Mouse (Mus musculus) pancreas, adult 10 weeks (tissue): ENCODE data around the gene Ncs1. TPM values are rescaled to one million over a fixed set of nuclear protein-coding genes. Genes with fewer than 3 reads are reported as not detected.

Source experiments
- polyA plus RNA-seq: library from polyadenylated mRNA; stranded (reverse); fragments of 350-450 nt; fragmentation: Illumina TruSeq; extraction: RNeasy Lipid Tissue Mini Kit (QIAGEN cat#74804); gene quantifications from one replicate; pipeline ENCODE4 v1.2.3, GENCODE M21; 2015; ENCODE audit warnings: low read depth, low replicate concordance; ENCODE audit not compliant: insufficient read depth

Ncs1 gene
- 1.9 TPM for polyA plus RNA-seq

DNA sequence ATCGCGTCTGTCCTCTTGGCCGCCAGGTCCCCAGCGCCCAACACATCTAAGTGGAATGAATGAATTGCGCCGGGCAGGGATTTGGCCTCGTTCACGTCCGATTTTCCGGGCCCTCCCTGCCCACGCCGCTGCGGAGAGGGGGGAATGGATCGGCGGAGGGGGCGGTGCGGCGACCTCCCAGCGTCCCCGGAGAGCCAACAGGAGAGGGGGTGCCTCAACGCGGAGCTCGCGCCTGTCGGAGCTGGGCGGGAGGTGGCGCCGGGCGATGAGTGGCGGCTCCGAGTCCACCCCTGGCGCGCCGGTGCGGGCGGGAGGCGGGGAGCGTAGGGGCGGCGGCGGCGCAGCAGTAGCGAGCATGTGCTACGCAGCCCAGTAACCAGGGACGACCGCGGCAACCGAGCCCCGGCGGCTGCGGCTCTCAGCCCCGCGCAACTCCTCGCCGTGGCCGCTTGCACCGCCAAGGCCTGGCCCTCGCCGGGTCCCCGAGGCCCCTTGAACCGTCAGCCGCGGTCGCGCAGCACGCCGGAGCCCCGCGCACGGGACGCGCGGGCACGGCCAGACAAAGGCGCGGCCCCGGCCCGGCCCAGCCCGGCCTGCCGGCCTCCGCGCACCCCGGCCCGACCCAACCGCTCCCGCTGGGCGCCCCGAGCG, at the start of gene Ncs1:
Gene Ncs1 (plus strand): TSS at position 333 of the 651 bp plus-strand sequence.

DNA sequence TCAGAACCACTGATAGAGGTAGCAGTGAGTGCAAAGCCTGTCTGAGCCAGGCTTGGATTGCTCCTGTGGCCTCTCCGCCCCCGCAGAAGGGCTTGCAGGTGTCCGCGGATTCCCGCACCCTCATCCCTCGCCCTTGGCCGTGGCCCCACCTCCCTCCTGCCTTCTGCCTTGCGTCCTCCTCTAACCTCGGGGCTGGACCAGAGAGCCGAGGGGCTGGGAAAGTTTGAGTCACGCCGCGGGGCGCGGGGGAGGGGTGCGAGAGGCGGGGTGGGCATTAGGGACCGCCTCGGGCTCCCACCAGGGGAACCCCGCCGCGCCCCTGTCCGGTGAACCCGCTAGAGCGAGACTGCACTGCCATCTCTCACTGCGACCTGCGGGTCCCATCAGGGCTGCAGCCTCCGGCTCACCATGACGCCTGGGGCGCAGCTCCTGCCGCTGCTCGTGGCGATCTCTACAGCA, 68.4 kb downstream of the Ncs1 start, which contains the start of gene Hmcn2:
Gene Hmcn2 (plus strand): TSS at position 409 of the 459 bp plus-strand sequence.

Other genes starting within 250 kb of the Ncs1 start
- gene Fnbp1, start 103.8 kb upstream of the Ncs1 start, polyA plus RNA-seq = 5.0 TPM
- 4.3 TPM for gene Gpr107, start 93.5 kb upstream of the Ncs1 start, polyA plus RNA-seq
- 5.2 TPM for gene Hmcn2, start 68.6 kb downstream of the Ncs1 start, polyA plus RNA-seq
- gene Ass1, start 224.4 kb downstream of the Ncs1 start, polyA plus RNA-seq = 7.6 TPM